Mouse (Mus musculus) neural tube, postnatal 0 days (tissue): ENCODE results near the gene Rmnd5a. TPM values are rescaled to one million over a fixed set of nuclear protein-coding genes. Genes with fewer than 3 reads are reported as not detected.

ENCODE experiments used
- polyA plus RNA-seq: library from polyadenylated mRNA; unstranded; fragments of >200 nt; fragmentation: Nextera tagmentation; extraction: Ambion mirVana; gene quantifications from 2 replicates; pipeline ENCODE4 v1.2.1, GENCODE M21; 2015

The Rmnd5a gene
- 8.9 and 10.3 TPM in 2 replicates for polyA plus RNA-seq

GRCm38 (mm10) chr6:71440492-71441250 lies at the start of gene Rmnd5a:
Gene Rmnd5a, minus strand, starts transcription at chr6:71440637.

GRCm38 (mm10) chr6:71373249-71373775 lies 67.1 kb downstream of the Rmnd5a start, which contains the start of gene Cd8a:
Gene Cd8a, plus strand, starts transcription at chr6:71373427.

Other genes starting within 250 kb of the Rmnd5a start
- gene Fabp1, start 240.8 kb downstream of the Rmnd5a start, polyA plus RNA-seq, result 0.50 and 1.9 TPM in 2 replicates
- 19.3 and 23.3 TPM in 2 replicates for gene Krcc1, start 169.0 kb downstream of the Rmnd5a start, polyA plus RNA-seq
- 0.22 and 0.27 TPM in 2 replicates for gene Smyd1, start 118.4 kb downstream of the Rmnd5a start, polyA plus RNA-seq
- gene Cd8b1, start 117.8 kb downstream of the Rmnd5a start, polyA plus RNA-seq, result 0.15 and 0.17 TPM in 2 replicates
- not detected in 2 replicates for gene Cd8a, start 67.2 kb downstream of the Rmnd5a start, polyA plus RNA-seq
- gene Rnf103, start 53.3 kb upstream of the Rmnd5a start, polyA plus RNA-seq, result 27.2 and 31.5 TPM in 2 replicates
- 55.7 and 56.9 TPM in 2 replicates for gene Chmp3, start 103.2 kb upstream of the Rmnd5a start, polyA plus RNA-seq
- gene Kdm3a, start 192.4 kb upstream of the Rmnd5a start, polyA plus RNA-seq, result 15.4 and 15.5 TPM in 2 replicates